Mouse (Mus musculus) lung, postnatal 36 days (tissue): Measurements from ENCODE around the gene Zfp217.

ENCODE experiments used
- DNase-seq: peaks from one replicate; pipeline ENCODE4 v3.0.0; 2022; ENCODE audit warnings: mixed read lengths

The Zfp217 gene

GRCm38 (mm10) chr2:170131981-170132460 lies 15.9 kb downstream of the Zfp217 start:
- DNase-seq = no peak

- peak; percentile 85 for DNase-seq
Measured at GRCm38 (mm10) chr2:170130780-170131645, 16.9 kb downstream of the Zfp217 start.

- no peak for DNase-seq
Measured at GRCm38 (mm10) chr2:170129923-170130779, 17.8 kb downstream of the Zfp217 start.

- DNase-seq = peak; percentile 24
Measured at GRCm38 (mm10) chr2:170129248-170129922, 18.5 kb downstream of the Zfp217 start.

GRCm38 (mm10) chr2:170128461-170129247 lies 19.2 kb downstream of the Zfp217 start:
- peak; percentile 40 for DNase-seq

GRCm38 (mm10) chr2:170127523-170127922 lies 20.4 kb downstream of the Zfp217 start:
- no peak for DNase-seq

GRCm38 (mm10) chr2:170126266-170126665 lies 21.6 kb downstream of the Zfp217 start:
- no peak for DNase-seq

- no peak for DNase-seq
Measured at GRCm38 (mm10) chr2:170122197-170122596, 25.7 kb downstream of the Zfp217 start.

GRCm38 (mm10) chr2:170120139-170121027 lies 27.5 kb downstream of the Zfp217 start:
- no peak for DNase-seq

- DNase-seq = peak; percentile 90
Measured at GRCm38 (mm10) chr2:170116704-170117281, 31.1 kb downstream of the Zfp217 start.

- no peak for DNase-seq
Measured at GRCm38 (mm10) chr2:170110306-170110705, 37.6 kb downstream of the Zfp217 start.

GRCm38 (mm10) chr2:170109528-170109927 lies 38.4 kb downstream of the Zfp217 start:
- DNase-seq = no peak

- DNase-seq = no peak
Measured at GRCm38 (mm10) chr2:170107791-170108190, 40.1 kb downstream of the Zfp217 start.

GRCm38 (mm10) chr2:170106000-170106399 lies 41.9 kb downstream of the Zfp217 start:
- peak; percentile 61 for DNase-seq

- no peak for DNase-seq
Measured at GRCm38 (mm10) chr2:170104396-170104795, 43.5 kb downstream of the Zfp217 start.

GRCm38 (mm10) chr2:170103852-170104251 lies 44.1 kb downstream of the Zfp217 start:
- peak; percentile 72 for DNase-seq

- no peak for DNase-seq
Measured at GRCm38 (mm10) chr2:170103341-170103740, 44.6 kb downstream of the Zfp217 start.

GRCm38 (mm10) chr2:170101932-170102331 lies 46.0 kb downstream of the Zfp217 start:
- no peak for DNase-seq

- peak; percentile 92 for DNase-seq
Measured at GRCm38 (mm10) chr2:170101132-170101531, 46.8 kb downstream of the Zfp217 start.

- no peak for DNase-seq
Measured at GRCm38 (mm10) chr2:170094871-170095270, 53.0 kb downstream of the Zfp217 start.

- DNase-seq = no peak
Measured at GRCm38 (mm10) chr2:170094220-170094619, 53.7 kb downstream of the Zfp217 start.
